Mouse (Mus musculus) right cerebral cortex, postnatal 10 days (tissue): ENCODE data around the gene AL731706.1.
"Not testable (repeated sequence)": the region's sequence is repeated elsewhere in the genome, so short reads cannot be mapped to it uniquely, and the experiment has no call there.

Experiments
- DNase-seq, 2 experiments: peaks; one replicate each; pipeline ENCODE4 v3.0.0; 2021; ENCODE audit warnings: low spot score in 2 of 2

AL731706.1 gene

DNA sequence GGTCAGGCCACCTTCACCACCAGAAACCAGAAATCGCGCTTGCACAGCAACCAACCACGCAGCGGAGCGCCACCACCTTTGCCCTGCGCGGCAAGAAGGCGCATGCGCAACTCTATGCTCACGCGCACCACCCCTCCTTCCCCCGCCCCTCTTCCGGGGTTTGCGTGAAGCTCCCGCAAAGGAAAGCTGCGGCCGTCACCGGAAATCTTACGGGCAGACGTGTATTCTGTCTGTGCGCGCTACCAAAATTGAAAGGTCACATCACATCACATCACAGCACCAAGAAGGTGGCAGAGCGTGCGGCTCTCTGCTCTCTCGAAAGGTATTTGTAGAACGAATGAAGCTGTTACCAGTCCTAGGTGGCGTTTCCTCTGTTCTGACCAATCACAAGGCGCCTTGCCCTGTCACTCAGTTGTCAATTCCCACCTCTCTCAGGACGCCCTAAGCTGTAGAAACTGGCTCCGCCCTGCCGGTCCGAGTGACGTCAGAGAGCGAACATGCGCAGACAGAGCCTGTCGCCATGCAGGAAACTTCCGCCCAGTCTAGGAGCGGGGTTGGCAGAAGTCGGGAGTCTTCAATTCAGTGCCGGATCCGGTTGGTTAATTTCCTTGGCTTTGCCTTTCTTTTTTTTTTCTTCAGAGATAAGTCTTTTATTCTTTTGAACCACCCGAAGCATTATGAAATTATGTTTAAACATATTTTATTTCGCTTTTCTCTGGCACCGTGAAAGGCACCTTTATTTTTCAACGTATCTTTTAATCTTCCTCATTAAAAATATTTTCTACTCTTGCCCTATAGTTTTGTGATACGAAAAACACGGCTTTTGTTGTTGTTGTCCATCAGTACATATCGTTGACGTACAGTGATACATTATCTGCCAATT, at the start of gene AL731706.1, which contains the start of the genes Slx4ip and Mkks:
TSS of gene AL731706.1 (minus strand) at position 322 of the 883 bp plus-strand sequence.
TSS of gene Slx4ip (plus strand) at position 151 of the 883 bp plus-strand sequence.
TSS of gene Mkks (minus strand) at position 322 of the 883 bp plus-strand sequence.
- DNase-seq, result peak; percentile 100

DNA sequence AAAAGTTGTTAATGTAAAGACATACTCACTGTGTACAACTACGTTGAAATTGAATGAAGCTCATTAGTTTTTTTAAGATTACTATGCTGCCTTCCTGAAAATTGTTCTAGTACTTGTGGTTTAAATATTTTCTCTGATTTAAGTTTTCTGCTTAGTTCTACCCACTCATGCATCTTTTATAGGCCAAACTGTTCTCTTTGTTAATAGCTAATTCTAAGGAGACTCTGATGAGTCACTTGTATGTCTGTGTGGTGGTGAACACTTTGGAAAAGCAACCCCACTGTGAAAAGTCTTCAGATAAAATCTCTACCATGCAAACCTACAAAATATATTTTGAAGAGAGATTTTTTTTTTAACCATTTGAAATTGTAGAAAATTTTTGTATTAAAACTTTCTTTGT, 47.1 kb upstream of the AL731706.1 start:
- DNase-seq, result no peak

DNA sequence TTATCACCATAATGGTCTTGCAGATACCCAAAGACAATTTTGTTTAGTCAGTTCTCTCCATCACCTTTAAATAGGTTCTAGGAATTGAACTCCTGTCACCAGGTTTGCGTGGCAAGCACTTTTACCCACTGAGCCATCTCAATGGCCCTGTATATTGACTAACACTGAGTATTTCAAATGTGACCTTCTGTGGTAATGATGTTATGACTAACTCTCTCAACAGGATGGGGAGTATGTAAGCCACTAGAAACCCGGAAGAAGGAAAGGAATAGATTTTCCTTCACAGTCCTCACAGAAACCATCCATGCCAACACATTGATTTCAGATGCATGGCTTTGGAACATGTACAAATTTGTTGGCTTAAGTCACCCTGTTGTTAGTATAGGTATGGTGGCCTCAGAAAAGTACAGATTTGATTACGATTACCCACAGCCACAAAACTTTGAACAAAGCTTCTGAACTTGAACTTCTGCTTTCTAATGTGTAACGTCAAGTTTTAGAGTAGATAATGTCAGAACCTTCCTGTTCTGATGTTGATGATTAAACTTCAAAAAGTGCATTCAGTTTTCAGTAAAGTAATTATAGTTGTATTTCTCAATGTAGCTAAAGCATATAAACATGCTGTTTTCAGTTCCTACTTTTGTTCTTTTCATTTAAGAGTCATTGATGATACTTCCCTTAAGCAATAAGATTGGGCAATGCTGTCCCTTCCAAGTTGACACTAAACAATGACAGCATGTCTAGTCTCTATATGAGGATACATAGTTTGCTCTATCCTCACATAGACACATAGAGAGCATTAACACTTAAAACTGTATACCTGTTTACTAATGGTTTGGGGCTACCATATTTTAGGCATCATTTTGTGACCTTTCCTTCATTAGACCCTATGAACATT, 45.5 kb upstream of the AL731706.1 start:
- DNase-seq, result no peak

DNA sequence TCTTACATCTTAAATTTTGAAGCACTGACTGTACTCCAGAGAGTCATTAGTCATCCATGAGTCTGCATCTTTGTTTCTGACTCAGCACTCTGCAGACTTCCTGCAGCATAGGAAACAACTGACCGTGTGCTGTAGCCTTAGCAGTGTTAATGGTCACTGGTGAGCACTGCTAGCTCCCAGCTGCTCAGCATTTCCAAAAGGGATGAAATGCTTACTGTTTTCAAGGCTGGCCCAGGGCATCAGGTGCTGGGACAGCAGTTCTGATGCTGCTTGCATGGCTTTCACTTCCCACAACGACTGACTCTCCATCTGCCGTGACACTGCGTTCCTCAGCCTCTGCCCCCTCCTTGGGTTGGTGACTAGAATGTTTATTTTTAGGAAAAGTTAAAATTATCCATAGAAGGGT, 29.8 kb upstream of the AL731706.1 start:
- peak; percentile 31 to 44 for DNase-seq

DNA sequence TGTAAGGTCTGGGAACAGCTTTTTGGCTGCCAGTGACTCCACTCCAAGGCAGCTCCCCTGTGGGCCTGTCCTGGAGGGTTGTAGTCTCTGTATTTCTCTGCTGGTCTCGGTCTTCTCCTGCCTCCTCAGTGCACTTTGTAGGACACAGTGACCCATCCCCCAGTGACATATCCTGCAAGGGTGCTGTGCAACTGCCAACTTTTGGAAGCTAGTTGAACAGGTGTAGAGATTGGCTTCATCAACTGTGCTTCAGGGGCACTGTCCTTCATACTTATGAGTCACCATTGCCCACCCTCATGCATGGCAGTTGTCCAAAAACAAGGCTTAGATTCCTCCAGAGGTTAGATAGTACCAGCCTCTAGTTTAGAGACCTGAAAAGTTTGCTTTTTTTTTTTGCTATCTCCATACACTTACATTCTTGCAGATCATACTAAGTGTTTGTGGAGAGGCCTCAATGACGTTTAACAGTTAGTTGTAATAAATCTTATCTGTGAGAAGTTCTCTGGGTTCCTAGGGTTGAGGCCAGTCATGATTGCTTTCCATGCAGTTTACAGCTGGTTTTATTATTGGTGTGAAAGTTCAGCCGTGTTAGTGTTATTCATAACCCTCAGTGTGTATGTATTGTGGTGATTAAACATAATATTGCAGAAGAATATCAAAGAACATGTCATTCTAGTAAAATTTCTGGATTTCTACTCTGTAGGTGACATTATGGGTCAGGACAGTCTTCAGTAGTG, 29.2 kb upstream of the AL731706.1 start:
- DNase-seq, result no peak

DNA sequence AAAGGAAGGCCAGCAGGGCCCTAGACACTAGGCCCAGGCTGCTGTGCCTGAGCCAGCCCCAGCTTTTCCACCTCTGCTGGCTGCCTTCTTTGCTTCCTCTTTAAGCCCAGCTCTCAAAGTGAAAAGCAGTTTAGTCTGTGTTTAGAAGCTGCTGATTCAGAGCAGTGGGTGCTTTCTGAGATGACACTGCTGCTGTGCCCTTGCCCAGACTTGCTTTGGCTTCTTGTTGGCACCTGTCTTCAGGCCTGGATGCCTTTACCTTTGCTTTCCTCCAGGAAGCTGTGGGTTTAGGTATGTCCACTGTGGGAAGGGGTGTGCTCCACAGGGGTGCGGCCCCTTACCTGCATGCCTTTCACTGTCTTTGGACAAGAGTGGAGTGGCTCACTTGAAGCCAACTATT, 28.2 kb upstream of the AL731706.1 start:
- no peak for DNase-seq

DNA sequence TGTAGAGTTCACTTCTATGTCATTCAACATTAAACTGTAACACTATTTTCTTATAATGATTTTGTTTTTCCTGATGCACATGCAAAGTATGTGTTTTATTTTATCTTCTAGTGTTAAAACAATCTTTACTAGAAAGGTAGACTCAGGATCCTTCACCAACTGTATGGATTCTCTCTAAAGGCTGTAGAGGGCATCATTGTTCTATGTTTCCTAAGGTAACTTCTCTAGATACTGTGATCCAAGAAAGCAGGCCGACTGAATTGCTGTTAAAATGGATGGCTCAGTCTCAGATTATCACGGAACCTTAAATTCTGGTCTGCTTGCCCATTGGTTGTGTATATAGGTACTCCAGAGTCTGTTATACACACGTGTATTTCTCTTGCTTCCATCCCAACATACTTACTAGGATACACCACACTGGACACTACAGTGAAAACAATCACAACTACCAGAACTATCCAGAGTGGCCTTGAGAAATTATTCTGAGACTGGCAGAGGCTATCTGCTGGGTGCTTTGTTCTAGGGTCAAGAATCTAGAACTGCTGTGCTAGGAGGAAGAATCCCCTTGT, 23.2 kb upstream of the AL731706.1 start:
- DNase-seq, result no peak

DNA sequence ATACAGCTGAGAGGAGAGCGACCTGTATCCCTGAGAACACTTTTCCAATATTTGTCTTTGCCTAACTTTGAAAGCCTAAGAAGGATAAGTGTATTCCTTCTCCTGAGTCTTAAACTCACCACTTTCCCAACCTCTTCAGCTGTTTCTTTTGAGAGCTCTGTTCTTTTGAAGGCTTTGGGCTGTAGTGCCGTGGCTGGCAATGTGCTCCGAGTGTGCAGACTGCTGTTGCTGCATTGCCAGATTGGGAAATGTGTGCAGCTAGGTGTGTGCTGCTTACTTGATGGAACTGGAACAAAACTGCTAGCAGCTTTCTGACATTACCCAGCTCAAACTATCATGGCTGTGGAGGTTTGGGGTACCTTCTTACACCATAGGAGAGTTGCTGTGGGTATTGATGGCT, 21.8 kb upstream of the AL731706.1 start:
- no peak for DNase-seq

DNA sequence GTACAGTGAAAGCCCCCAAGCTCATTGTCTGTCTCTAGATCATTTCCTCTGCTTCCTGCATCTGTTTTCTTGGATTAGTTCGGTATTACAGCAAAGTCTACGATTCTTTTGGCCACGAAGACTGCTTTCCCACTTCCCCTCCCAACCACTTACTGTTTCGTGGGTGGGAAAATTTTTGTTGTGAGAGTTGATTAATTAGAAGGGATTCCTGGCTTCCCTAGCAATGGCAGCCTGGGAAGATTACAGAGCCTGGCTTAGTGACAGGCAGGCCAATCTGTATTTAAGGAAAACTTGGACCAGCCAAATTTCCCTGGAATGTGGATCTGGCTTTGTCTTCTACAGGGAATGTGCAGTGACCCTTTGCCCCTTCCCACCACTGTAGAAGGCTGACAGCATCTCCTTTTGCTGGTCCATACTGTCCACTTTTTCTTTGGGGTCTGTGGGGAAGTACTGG, 20.8 kb upstream of the AL731706.1 start:
- DNase-seq, result no peak

DNA sequence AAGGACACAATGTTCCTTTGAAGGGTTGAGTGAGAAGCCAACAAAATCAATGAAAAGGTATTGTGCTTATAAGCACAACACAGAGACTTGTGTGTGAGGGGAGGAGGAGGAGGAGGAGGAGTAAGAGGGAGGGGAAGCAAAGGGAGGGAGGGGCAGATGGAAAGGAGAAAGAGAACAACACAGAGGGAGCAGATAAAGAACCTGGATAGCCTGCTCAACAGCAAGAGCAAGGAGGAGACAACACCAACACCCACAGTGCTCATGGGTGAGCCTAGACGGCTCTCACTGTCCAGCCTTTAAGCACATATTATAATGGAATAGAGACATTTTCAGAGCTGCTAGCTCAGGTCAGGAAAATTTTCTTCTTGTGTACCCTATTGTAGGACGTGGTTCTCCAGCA, 18.1 kb upstream of the AL731706.1 start:
- no peak for DNase-seq

DNA sequence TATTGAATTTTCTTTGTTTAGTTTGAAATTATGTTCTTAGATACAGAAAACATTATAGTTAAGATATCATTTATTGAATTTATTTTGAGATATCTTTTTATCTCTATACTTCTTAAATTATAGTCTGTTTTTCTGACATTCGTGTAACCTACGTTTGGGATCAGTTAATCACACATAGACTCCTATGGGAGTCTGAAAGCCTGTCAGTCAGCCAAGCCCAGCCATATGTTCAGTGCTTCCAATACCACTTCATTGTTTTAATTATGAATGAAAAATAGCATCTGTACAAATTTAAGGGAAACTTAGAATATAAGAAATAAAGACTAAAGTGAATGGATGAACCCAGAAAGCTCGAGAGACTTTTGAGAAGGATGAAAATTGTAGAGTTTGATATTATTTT, 17.4 kb upstream of the AL731706.1 start:
- no peak for DNase-seq

DNA sequence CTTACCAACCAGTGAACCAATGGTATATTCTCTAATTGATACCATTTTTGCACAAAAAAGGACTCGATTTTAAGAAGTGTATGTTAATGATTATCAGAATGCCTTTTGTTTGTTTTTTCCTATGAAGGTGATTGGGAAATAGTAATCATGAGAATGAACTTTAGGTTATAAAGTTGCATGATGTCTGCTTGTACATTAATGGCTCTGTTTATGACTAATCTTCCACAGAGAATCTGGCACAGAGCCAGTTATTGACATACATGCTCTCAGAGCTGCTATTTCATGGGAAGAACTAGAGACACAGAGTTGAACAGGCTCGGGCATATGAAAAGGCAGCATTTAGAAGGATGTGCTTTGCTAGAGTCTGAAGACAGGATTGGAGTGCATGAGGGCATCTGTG, 4.9 kb upstream of the AL731706.1 start:
- DNase-seq, result no peak

DNA sequence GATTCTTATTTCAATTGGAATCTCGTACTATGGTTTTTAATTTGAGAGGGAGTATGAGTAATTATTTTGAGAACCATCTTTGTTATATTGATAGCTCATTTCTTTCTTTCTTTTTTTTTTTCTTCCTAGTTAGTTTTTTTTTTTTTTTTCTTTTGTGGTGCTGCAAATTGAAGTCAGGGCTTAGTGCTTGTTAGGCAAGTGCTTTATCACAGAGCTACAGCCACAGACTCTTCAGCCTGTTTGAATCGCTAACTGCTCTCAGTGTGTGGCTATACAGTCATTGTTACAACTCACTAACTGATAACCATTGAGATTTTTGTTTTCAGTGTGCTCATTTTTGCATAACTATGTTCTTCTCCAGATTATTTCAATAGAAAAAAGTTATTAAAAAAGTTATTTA, 3.3 kb upstream of the AL731706.1 start:
- DNase-seq, result no peak

DNA sequence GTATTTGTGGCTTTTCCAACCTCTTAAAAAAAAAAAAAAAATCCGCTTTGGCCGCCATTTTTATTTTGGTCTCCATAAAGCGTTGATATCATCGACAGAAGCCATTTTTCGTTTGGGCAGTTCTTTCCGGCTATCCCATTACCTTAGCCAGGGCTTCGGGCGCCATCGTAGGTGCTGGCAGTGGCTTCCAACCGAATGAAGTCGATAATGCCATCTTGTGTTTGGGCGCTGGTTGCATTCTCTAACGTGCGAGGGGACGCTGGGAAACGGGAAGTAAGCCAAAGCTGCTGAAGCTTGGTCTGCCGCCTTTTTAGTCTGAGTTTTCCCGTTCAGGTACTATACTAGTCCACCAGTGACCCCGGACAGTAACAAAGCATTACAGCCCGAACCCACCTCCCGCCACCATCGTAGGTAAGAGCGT, 772 bp upstream of the AL731706.1 start:
- DNase-seq, result peak; percentile 98 to 99

DNA sequence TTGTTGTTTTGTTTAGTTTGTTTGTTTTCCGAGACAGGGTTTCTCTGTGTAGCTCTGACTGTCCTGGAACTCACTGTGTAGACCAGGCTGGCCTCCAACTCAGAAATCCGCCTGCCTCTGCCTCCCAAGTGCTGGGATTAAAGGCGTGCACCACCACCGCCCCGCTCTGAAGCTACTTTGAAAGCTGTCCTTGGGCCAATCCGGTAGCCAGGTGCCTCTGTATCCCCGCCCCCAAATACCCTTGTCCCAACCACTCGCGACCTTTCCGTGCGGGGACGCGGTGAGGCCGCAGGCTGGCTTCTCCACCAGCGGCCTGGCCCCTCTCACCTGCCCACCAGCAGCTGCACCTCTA, 497 bp downstream of the AL731706.1 start:
- not testable (repeated sequence) for DNase-seq

DNA sequence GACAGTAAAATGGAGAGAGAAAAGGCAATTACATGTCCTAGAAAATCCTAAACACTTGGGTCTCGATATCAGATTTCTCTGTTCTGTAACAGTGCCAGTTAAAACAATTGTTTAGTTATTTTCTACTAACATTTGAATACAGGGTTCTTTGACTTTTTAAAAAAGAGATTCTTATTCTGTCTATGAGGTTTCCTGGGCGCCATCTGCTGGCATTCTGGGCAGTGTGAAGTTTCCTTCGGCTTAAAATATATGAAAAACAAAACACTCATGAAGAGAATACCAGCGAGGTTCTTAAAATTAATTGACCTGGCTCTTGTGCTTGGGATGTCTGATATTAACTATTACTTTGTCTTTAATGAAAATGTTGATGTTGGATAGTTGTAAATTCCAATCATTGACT, 4.3 kb downstream of the AL731706.1 start:
- peak; percentile 48 to 71 for DNase-seq

DNA sequence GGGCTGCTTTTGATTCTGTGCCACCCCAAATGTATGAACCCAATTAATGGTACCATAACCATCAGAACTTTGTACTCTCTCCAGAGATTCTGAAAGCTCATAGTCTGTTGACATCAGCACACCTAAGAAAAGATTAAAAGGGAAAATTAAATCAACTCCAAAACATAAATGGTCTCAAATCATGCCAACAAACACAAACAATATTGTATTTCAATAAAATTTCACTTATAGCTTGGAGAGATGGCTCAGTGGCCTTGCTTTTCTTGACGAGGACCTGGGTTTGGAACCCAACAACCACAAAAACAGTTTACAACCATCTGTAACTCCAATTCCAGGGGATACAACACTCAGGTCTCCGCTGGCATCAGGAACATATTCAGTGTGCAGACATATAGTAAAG, 5.6 kb downstream of the AL731706.1 start, which contains the start of gene AL731706.2:
TSS of gene AL731706.2 (minus strand) at position 101 of the 400 bp plus-strand sequence.
- no peak for DNase-seq

DNA sequence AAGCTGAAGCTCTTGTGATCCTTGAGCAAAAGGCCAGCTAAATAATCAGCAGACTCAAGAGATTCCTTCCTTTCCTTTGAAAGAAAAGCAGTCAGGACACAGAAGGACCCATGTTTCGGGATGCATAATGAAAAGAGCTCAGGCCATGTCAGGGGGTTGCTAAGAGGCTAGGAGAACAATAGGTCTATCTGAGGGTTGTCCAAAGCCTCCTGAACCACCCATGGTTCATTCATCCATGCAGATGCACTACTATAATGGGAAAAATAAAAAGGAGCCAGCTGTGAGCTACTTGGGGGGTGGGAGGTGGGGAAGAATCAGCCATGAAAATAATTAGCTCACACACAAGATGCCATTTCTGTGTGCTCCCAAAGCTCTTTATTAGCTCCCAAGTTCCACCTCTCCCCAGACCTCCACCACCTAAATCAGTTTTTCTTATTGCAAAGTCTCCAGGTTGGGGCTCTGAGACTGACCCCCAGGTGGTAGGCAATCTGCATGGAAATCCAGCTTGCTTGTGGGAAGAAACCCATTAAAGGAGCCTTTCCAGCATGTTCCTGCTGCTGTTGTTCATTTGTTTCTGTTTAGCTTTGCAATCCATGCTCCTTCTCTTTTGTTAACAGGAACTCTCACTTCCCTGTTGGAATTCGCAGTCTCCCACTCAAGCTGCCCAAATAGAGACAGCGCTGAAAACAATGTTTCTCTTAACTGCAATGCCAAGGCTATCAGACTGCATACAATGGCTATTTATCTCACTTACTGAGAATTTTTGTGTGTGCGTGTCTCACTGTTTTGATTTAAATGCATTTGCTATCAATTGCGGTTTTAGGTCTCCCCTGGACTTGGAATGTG, 36.4 kb downstream of the AL731706.1 start:
- DNase-seq, result no peak

DNA sequence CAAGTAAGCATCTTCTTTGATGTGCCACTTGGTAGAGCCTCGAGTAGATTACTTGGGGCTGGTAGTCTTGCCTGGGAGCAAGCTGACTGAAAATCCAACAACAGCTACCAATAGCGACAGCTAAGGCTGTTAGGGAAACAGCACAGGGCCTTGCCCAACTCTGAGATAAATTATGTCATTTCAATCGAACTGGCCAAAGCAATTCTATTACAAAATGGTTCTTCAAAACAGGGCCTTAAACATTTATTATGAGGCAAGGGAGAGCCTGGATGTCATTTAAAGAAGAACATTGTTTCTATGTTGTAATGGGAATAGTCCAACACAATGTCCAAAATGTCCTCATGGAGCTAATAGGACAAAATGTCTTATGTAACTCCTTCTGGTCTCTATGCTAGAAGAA, 40.8 kb downstream of the AL731706.1 start:
- no peak for DNase-seq

DNA sequence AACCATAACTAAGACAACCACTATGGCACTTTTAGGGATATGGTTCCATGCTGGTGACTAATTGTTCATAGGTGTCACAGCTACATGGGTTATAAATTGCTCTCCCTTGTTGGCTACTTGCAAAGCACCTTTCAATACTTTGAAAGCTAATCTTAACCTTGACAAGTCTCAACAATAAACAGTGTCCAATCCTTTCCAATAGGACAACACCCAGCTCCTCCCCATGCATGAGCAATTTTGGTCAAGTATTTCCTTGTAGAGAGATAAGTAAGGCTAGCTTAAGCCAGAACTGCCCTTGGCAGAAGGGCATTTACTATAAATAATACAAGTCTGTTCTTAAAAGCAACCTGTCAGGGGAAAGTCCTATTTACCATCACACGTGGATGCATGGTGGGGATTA, 53.2 kb downstream of the AL731706.1 start:
- DNase-seq, result no peak
